Mouse (Mus musculus): ENCODE data around the gene Rhox8. TPM values are rescaled to one million over a fixed set of nuclear protein-coding genes. Genes with fewer than 3 reads are reported as not detected.
"Not testable (repeated sequence)": the region's sequence is repeated elsewhere in the genome, so short reads cannot be mapped to it uniquely, and the experiment has no call there.

The Rhox8 gene
- polyA plus RNA-seq (2012; ENCODE audit: insufficient read depth, insufficient read length, low replicate concordance, missing spikeins): not detected in 2 replicates

- WGBS: 79% methylated on average over 4 of the region's 4 CpGs
- TF ChIP-seq CTCF (IDR thresholded peaks at IDR 0.05; ENCODE audit: insufficient read depth, low read depth, low read length) (no peak), POLR2A (IDR thresholded peaks at IDR 0.05; ENCODE audit: insufficient read depth, low read depth, low read length) (no peak)
- Histone ChIP-seq H3K4me1 (ENCODE audit: control insufficient read depth, insufficient read depth, low read length) (no peaks in the 10 kb centered on the region), H3K4me3 (ENCODE audit: insufficient read depth, low read depth, low read length) (no peak within 1 kb of the TSS), H3K27ac (ENCODE audit: insufficient read depth, low read depth, low read length) (no peak within 1 kb of the TSS)
Observed at GRCm38 (mm10) chrX:37878844-37879243, at the start of gene Rhox8. Rhox8 (minus strand) TSS chrX:37878944.

DNA sequence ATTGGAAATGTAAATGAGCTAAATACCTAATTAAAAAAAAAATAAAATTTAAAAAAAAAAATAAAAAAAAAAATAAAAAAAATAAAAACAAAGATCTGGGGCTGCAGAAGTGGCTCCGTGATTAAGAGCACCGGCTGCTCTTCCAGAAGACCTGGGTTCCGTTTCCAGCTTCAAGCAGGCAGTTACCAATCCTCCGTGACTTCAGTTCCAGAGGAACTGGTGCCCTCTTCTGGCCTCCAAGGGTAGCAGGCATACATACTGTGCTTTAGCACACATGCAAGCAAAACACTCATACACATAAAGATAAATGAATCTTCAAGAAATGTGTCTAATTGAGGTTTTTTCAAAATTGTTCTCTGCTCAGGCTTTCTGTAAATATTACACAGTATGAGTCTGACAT lies 37.6 kb upstream of the Rhox8 start:
- no peak overlapping the region for H3K27ac ChIP-seq (ENCODE audit: insufficient read depth, low read depth, low read length)
- TF ChIP-seq POLR2A (IDR thresholded peaks at IDR 0.05; ENCODE audit: insufficient read depth, low read depth, low read length) (no peak), CTCF (IDR thresholded peaks at IDR 0.05; ENCODE audit: insufficient read depth, low read depth, low read length) (no peak)
- 74% methylated on average over 4 of the region's 4 CpGs for WGBS
- no peaks in the 10 kb centered on the region for H3K4me1 ChIP-seq (ENCODE audit: control insufficient read depth, insufficient read depth, low read length)
- H3K4me3 ChIP-seq (ENCODE audit: insufficient read depth, low read depth, low read length): no peak overlapping the region

DNA sequence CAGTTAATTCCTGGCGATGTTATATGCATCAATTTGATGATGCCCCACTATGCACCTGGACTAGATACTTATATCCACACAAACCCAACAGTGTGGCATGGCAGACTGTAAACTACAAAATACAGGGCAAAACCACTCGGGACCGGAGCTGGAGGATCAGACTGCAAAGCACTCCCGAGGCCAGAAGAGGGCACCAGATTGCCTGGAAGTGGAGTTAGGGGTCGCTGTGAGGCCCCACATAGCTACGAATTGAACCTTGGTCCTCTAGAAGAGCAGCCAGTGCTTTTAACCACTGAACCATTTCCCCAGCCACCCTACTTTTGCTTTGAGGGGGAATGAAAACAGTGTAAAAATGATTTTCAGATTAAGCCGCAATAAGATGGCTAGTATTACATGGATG lies 29.8 kb upstream of the Rhox8 start:
- H3K4me3 ChIP-seq (ENCODE audit: insufficient read depth, low read depth, low read length): no peak overlapping the region
- TF ChIP-seq CTCF (IDR thresholded peaks at IDR 0.05; ENCODE audit: insufficient read depth, low read depth, low read length): no peak
- WGBS: 53% methylated on average over 7 of the region's 7 CpGs
- no peaks in the 10 kb centered on the region for H3K4me1 ChIP-seq (ENCODE audit: control insufficient read depth, insufficient read depth, low read length)
- H3K27ac ChIP-seq (ENCODE audit: insufficient read depth, low read depth, low read length): no peak overlapping the region

GRCm38 (mm10) chrX:37903727-37904126 lies 25.0 kb upstream of the Rhox8 start:
- no peak for TF ChIP-seq POLR2A (IDR thresholded peaks at IDR 0.05; ENCODE audit: insufficient read depth, low read depth, low read length)
- TF ChIP-seq CTCF (IDR thresholded peaks at IDR 0.05; ENCODE audit: insufficient read depth, low read depth, low read length): no peak
- Histone ChIP-seq H3K4me3 (ENCODE audit: insufficient read depth, low read depth, low read length) (no peak overlapping the region), H3K4me1 (ENCODE audit: control insufficient read depth, insufficient read depth, low read length) (no peaks in the 10 kb centered on the region), H3K27ac (ENCODE audit: insufficient read depth, low read depth, low read length) (no peak overlapping the region)
- WGBS: 67% methylated on average over 5 of the region's 5 CpGs

GRCm38 (mm10) chrX:37901670-37902069 lies 22.9 kb upstream of the Rhox8 start, which contains the start of gene Rhox9:
Rhox9 (minus strand) TSS chrX:37901770.
- H3K4me3 ChIP-seq (ENCODE audit: insufficient read depth, low read depth, low read length); H3K27ac ChIP-seq (ENCODE audit: insufficient read depth, low read depth, low read length); H3K4me1 ChIP-seq (ENCODE audit: control insufficient read depth, insufficient read depth, low read length): not testable (repeated sequence)
- 93% methylated on average over 10 of the region's 18 CpGs for WGBS

DNA sequence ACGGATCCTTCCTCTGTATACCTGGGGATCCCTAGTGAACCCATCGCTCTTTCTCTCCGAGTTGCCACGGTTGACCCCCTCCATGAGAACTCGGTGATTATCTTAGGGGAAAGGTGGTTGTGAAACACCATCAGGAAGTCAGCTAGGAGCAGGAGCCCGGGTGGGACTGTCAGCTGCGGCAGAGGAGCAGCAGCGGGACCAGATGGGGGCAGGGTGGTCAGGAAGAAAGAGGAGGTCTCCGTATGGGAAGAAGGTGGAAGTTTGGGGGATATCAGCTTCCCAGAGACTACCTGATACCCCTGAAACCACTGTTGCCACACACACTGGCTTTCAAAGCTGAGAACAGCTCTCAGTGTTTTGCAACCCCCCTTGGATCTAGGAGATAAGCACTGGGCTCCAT lies 18.4 kb upstream of the Rhox8 start, which contains the start of gene Rhox7b:
TSS of gene Rhox7b (minus strand) at position 101 of the 400 bp plus-strand sequence.
- H3K4me1 ChIP-seq (ENCODE audit: control insufficient read depth, insufficient read depth, low read length); H3K27ac ChIP-seq (ENCODE audit: insufficient read depth, low read depth, low read length); H3K4me3 ChIP-seq (ENCODE audit: insufficient read depth, low read depth, low read length): not testable (repeated sequence)
- WGBS: 79% methylated on average over 9 of the region's 9 CpGs

DNA sequence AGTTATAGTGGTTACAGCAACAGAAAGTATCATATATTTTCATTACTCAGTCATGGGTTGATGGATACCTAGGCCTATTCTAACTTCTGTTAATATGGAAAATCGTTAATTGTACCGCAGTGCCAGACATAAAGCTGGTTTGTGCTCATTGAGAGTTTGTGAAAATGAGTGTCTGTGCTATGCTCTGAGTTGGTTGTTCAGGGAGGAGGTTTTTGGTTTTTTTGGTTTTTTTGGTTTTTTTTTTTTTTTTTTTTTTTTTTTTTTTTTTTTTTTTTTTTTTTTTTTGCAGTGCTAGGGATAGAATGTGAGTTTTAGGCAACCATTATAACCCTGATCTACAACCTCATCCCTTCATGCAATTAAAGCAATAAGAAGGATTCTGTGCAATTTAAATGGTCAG lies 7.1 kb downstream of the Rhox8 start:
- TF ChIP-seq CTCF (IDR thresholded peaks at IDR 0.05; ENCODE audit: insufficient read depth, low read depth, low read length): no peak
- no peak for TF ChIP-seq POLR2A (IDR thresholded peaks at IDR 0.05; ENCODE audit: insufficient read depth, low read depth, low read length)
- no peak overlapping the region for H3K4me3 ChIP-seq (ENCODE audit: insufficient read depth, low read depth, low read length)
- 92% methylated on average over 2 of the region's 2 CpGs for WGBS

GRCm38 (mm10) chrX:37831386-37831785 lies 47.4 kb downstream of the Rhox8 start, which contains the start of gene Rhox7a:
Rhox7a (plus strand) TSS chrX:37831686.
- H3K4me1 ChIP-seq (ENCODE audit: control insufficient read depth, insufficient read depth, low read length); H3K4me3 ChIP-seq (ENCODE audit: insufficient read depth, low read depth, low read length); H3K27ac ChIP-seq (ENCODE audit: insufficient read depth, low read depth, low read length): not testable (repeated sequence)
- WGBS: 85% methylated on average over 8 of the region's 8 CpGs

More for the DNA sequence above, 7.1 kb downstream of the Rhox8 start:
- H3K4me1 ChIP-seq (ENCODE audit: control insufficient read depth, insufficient read depth, low read length): no peaks in the 10 kb centered on the region
- no peak overlapping the region for H3K27ac ChIP-seq (ENCODE audit: insufficient read depth, low read depth, low read length)

DNA sequence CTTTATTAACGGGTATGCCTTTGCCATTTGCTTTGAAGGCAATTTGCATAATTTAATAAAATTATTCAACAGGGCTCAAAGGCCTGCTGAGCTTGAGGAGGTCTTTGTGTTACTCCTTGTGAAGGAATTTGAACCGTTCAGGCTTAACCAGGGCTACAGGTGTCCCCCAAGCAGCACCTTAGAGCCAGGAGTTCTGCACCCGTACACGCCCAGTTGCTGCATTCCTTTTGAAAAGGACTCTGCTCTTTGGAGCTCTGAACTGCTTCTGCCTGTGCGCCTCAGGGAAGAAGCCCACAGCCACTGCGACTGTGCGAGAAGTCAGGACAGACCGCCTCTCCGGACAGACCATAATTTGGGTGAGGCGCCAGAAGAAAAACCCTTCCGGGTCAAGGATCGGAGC lies 52.1 kb downstream of the Rhox8 start, which contains the start of gene Rhox6:
TSS of gene Rhox6 (plus strand) at position 301 of the 400 bp plus-strand sequence.
- WGBS: 87% methylated on average over 4 of the region's 12 CpGs
- not testable (repeated sequence) for H3K4me3 ChIP-seq (ENCODE audit: insufficient read depth, low read depth, low read length); H3K27ac ChIP-seq (ENCODE audit: insufficient read depth, low read depth, low read length); H3K4me1 ChIP-seq (ENCODE audit: control insufficient read depth, insufficient read depth, low read length)

Other genes with a start within 250 kb of the Rhox8 start
- not detected in 2 replicates for gene Rhox2g, start 235.5 kb downstream of the Rhox8 start, polyA plus RNA-seq (2012; ENCODE audit: insufficient read depth, insufficient read length, low replicate concordance, missing spikeins)
- not detected in 2 replicates for gene Rhox4g, start 227.6 kb downstream of the Rhox8 start, polyA plus RNA-seq (2012; ENCODE audit: insufficient read depth, insufficient read length, low replicate concordance, missing spikeins)
- not detected in 2 replicates for gene Rhox3h, start 210.2 kb downstream of the Rhox8 start, polyA plus RNA-seq (2012; ENCODE audit: insufficient read depth, insufficient read length, low replicate concordance, missing spikeins)
- not detected in 2 replicates for gene Rhox2h, start 205.7 kb downstream of the Rhox8 start, polyA plus RNA-seq (2012; ENCODE audit: insufficient read depth, insufficient read length, low replicate concordance, missing spikeins)
- gene Rhox5, start 74.1 kb downstream of the Rhox8 start, polyA plus RNA-seq (2012; ENCODE audit: insufficient read depth, insufficient read length, low replicate concordance, missing spikeins): not detected in 2 replicates
- gene Rhox6, start 52.0 kb downstream of the Rhox8 start, polyA plus RNA-seq (2012; ENCODE audit: insufficient read depth, insufficient read length, low replicate concordance, missing spikeins): not detected in 2 replicates
- gene Rhox7a, start 47.3 kb downstream of the Rhox8 start, polyA plus RNA-seq (2012; ENCODE audit: insufficient read depth, insufficient read length, low replicate concordance, missing spikeins): not detected in 2 replicates
- gene Rhox7b, start 18.3 kb upstream of the Rhox8 start, polyA plus RNA-seq (2012; ENCODE audit: insufficient read depth, insufficient read length, low replicate concordance, missing spikeins): not detected in 2 replicates
- not detected in 2 replicates for gene Rhox9, start 22.8 kb upstream of the Rhox8 start, polyA plus RNA-seq (2012; ENCODE audit: insufficient read depth, insufficient read length, low replicate concordance, missing spikeins)
- not detected in 2 replicates for gene Btg1-ps1, start 139.9 kb upstream of the Rhox8 start, polyA plus RNA-seq (2012; ENCODE audit: insufficient read depth, insufficient read length, low replicate concordance, missing spikeins)
- gene Btg1-ps2, start 164.2 kb upstream of the Rhox8 start, polyA plus RNA-seq (2012; ENCODE audit: insufficient read depth, insufficient read length, low replicate concordance, missing spikeins): not detected in 2 replicates
- not detected in 2 replicates for gene Rhox10, start 187.5 kb upstream of the Rhox8 start, polyA plus RNA-seq (2012; ENCODE audit: insufficient read depth, insufficient read length, low replicate concordance, missing spikeins)
- gene Rhox11, start 206.2 kb upstream of the Rhox8 start, polyA plus RNA-seq (2012; ENCODE audit: insufficient read depth, insufficient read length, low replicate concordance, missing spikeins): not detected in 2 replicates
- gene Rhox12, start 232.0 kb upstream of the Rhox8 start, polyA plus RNA-seq (2012; ENCODE audit: insufficient read depth, insufficient read length, low replicate concordance, missing spikeins): not detected in 2 replicates
- gene Rhox13, start 242.3 kb upstream of the Rhox8 start, polyA plus RNA-seq (2012; ENCODE audit: insufficient read depth, insufficient read length, low replicate concordance, missing spikeins): not detected in 2 replicates

All from olfactory bulb, adult 2 months (tissue).